Mouse (Mus musculus): ENCODE results near the gene Rora. TPM values are rescaled to one million over a fixed set of nuclear protein-coding genes. Genes with fewer than 3 reads are reported as not detected.

Gene Rora
- total RNA-seq, 2 experiments from 2014 or later: 78.4 to 79.1 TPM

- H3K27ac ChIP-seq: no peak overlapping the region
- intact Hi-C loops (cut with DNase I): no loop called here
- no peak for DNase-seq (ENCODE audit: extremely low spot score in 1 of 2, low spot score in 2 of 2)
- TF ChIP-seq CTCF (IDR thresholded peaks at IDR 0.05): no peak
- H3K4me3 ChIP-seq: no peak overlapping the region
Measured at GRCm38 (mm10) chr9:69192446-69192845, 538.9 kb downstream of the Rora start.

- H3K4me3 ChIP-seq: no peak overlapping the region
- intact Hi-C loops (cut with DNase I): no loop called here
- H3K27ac ChIP-seq: no peak overlapping the region
- no peak for DNase-seq (ENCODE audit: extremely low spot score in 1 of 2, low spot score in 2 of 2)
- TF ChIP-seq CTCF (IDR thresholded peaks at IDR 0.05): no peak
Measured at GRCm38 (mm10) chr9:69194638-69195605, 541.3 kb downstream of the Rora start.

GRCm38 (mm10) chr9:69213796-69214195 is 560.2 kb downstream of the Rora start:
- no peak for TF ChIP-seq CTCF (IDR thresholded peaks at IDR 0.05)
- DNase-seq (ENCODE audit: extremely low spot score in 1 of 2, low spot score in 2 of 2): peak in 1 of 2 experiments; percentile 27
- intact Hi-C loops (cut with DNase I): no loop called here
- Histone ChIP-seq H3K27ac (no peak overlapping the region), H3K4me3 (no peak overlapping the region)

GRCm38 (mm10) chr9:69224841-69225240 is 571.3 kb downstream of the Rora start:
- intact Hi-C loops (cut with DNase I): no loop called here
- Histone ChIP-seq H3K27ac (no peak overlapping the region), H3K4me3 (no peak overlapping the region)
- no peak for TF ChIP-seq CTCF (IDR thresholded peaks at IDR 0.05)
- DNase-seq (ENCODE audit: extremely low spot score in 1 of 2, low spot score in 2 of 2): no peak

GRCm38 (mm10) chr9:69226424-69226823 is 572.8 kb downstream of the Rora start:
- no peak overlapping the region for H3K27ac ChIP-seq
- DNase-seq (ENCODE audit: extremely low spot score in 1 of 2, low spot score in 2 of 2): no peak
- TF ChIP-seq CTCF (IDR thresholded peaks at IDR 0.05): no peak
- intact Hi-C loops (cut with DNase I): no loop called here
- H3K4me3 ChIP-seq: no peak overlapping the region

GRCm38 (mm10) chr9:69227806-69228205 is 574.2 kb downstream of the Rora start:
- no peak for TF ChIP-seq CTCF (IDR thresholded peaks at IDR 0.05)
- DNase-seq (ENCODE audit: extremely low spot score in 1 of 2, low spot score in 2 of 2): no peak
- intact Hi-C loops (cut with DNase I): no loop called here
- no peak overlapping the region for H3K27ac ChIP-seq
- H3K4me3 ChIP-seq: no peak overlapping the region

- intact Hi-C loops (cut with DNase I): no loop called here
- TF ChIP-seq CTCF (IDR thresholded peaks at IDR 0.05): no peak
- Histone ChIP-seq H3K4me3 (no peak overlapping the region), H3K27ac (no peak overlapping the region)
- DNase-seq (ENCODE audit: extremely low spot score in 1 of 2, low spot score in 2 of 2): no peak
Measured at GRCm38 (mm10) chr9:69229935-69230334, 576.3 kb downstream of the Rora start.

GRCm38 (mm10) chr9:69234526-69234925 is 580.9 kb downstream of the Rora start:
- Histone ChIP-seq H3K4me3 (no peak overlapping the region), H3K27ac (no peak overlapping the region)
- no peak for DNase-seq (ENCODE audit: extremely low spot score in 1 of 2, low spot score in 2 of 2)
- intact Hi-C loops (cut with DNase I): loop anchor here (2.0 kb wide), 1 partner anchor 40 kb away; no protein-coding TSS in a partner anchor
- TF ChIP-seq CTCF (IDR thresholded peaks at IDR 0.05): no peak

- TF ChIP-seq CTCF (IDR thresholded peaks at IDR 0.05): no peak
- Histone ChIP-seq H3K27ac (no peak overlapping the region), H3K4me3 (no peak overlapping the region)
- intact Hi-C loops (cut with DNase I): no loop called here
- no peak for DNase-seq (ENCODE audit: extremely low spot score in 1 of 2, low spot score in 2 of 2)
Measured at GRCm38 (mm10) chr9:69237316-69237715, 583.7 kb downstream of the Rora start.

- Histone ChIP-seq H3K4me3 (no peak overlapping the region), H3K27ac (peak overlapping the region; percentile 19)
- no peak for DNase-seq (ENCODE audit: extremely low spot score in 1 of 2, low spot score in 2 of 2)
- intact Hi-C loops (cut with DNase I): no loop called here
- TF ChIP-seq CTCF (IDR thresholded peaks at IDR 0.05): no peak
Measured at GRCm38 (mm10) chr9:69242538-69242937, 589.0 kb downstream of the Rora start.

GRCm38 (mm10) chr9:69243626-69244025 is 590.0 kb downstream of the Rora start:
- intact Hi-C loops (cut with DNase I): no loop called here
- DNase-seq (ENCODE audit: extremely low spot score in 1 of 2, low spot score in 2 of 2): no peak
- no peak overlapping the region for H3K27ac ChIP-seq
- no peak for TF ChIP-seq CTCF (IDR thresholded peaks at IDR 0.05)
- H3K4me3 ChIP-seq: no peak overlapping the region

GRCm38 (mm10) chr9:69246225-69246624 is 592.6 kb downstream of the Rora start:
- no peak for DNase-seq (ENCODE audit: extremely low spot score in 1 of 2, low spot score in 2 of 2)
- Histone ChIP-seq H3K4me3 (no peak overlapping the region), H3K27ac (no peak overlapping the region)
- intact Hi-C loops (cut with DNase I): no loop called here
- TF ChIP-seq CTCF (IDR thresholded peaks at IDR 0.05): no peak

- intact Hi-C loops (cut with DNase I): no loop called here
- TF ChIP-seq CTCF (IDR thresholded peaks at IDR 0.05): no peak
- Histone ChIP-seq H3K4me3 (no peak overlapping the region), H3K27ac (no peak overlapping the region)
- no peak for DNase-seq (ENCODE audit: extremely low spot score in 1 of 2, low spot score in 2 of 2)
Measured at GRCm38 (mm10) chr9:69249586-69249985, 596.0 kb downstream of the Rora start.

All from left cerebral cortex, adult 2 months (tissue).